Mouse (Mus musculus) limb, embryonic 13.5 days (tissue): ENCODE data around the gene Hyal1. TPM values are rescaled to one million over a fixed set of nuclear protein-coding genes. Genes with fewer than 3 reads are reported as not detected.

Source experiments
- ATAC-seq: fragments of 200-750 bp; cut with Nextera tagmentation; 2 replicates; pipeline ENCODE4 v1.8.0; 2017; ENCODE audit warnings: low read depth, moderate number of reproducible peaks, moderate TSS enrichment; ENCODE audit not compliant: low FRiP score
- H3K27ac ChIP-seq: fragments of 300-500 bp; sonication (generic); 2 replicates; pipeline ENCODE4 v1.5.1; 2015; ENCODE audit warnings: inconsistent platforms, mild to moderate bottlenecking, moderate library complexity
- H3K27me3 ChIP-seq: fragments of 300-500 bp; sonication (generic); 2 replicates; pipeline ENCODE4 v1.6.1; 2015; ENCODE audit warnings: mild to moderate bottlenecking, inconsistent platforms
- H3K36me3 ChIP-seq: fragments of 300-500 bp; sonication (generic); 2 replicates; pipeline ENCODE4 v1.6.1; 2015; ENCODE audit warnings: inconsistent platforms, mild to moderate bottlenecking, moderate library complexity
- H3K4me1 ChIP-seq: fragments of 300-500 bp; sonication (generic); 2 replicates; pipeline ENCODE4 v1.6.1; 2015; ENCODE audit warnings: inconsistent platforms
- H3K4me2 ChIP-seq: fragments of 300-500 bp; sonication (generic); replicated peaks from 2 replicates; pipeline ENCODE4 v1.6.1; 2015; ENCODE audit warnings: inconsistent platforms, mild to moderate bottlenecking, moderate library complexity
- H3K4me3 ChIP-seq: fragments of 300-500 bp; sonication (generic); 2 replicates; pipeline ENCODE4 v1.5.1; 2015; ENCODE audit warnings: moderate library complexity, mild to moderate bottlenecking, inconsistent platforms
- H3K9ac ChIP-seq: fragments of 300-500 bp; sonication (generic); 2 replicates; pipeline ENCODE4 v1.6.1; 2015; ENCODE audit warnings: mild to moderate bottlenecking, inconsistent platforms
- H3K9me3 ChIP-seq: fragments of 300-500 bp; sonication (generic); 2 replicates; pipeline ENCODE4 v1.6.1; 2016; ENCODE audit warnings: inconsistent platforms
- WGBS: fragments of 180-500 bp; shearing (Covaris S2); methylation state at CpG from one replicate; pipeline ENCODE4 v1.1.7; 2015; 5-methylcytosine and 5-hydroxymethylcytosine counted together
- polyA plus RNA-seq: library from polyadenylated mRNA; unstranded; fragments of >200 nt; fragmentation: Nextera tagmentation; extraction: Ambion mirVana; gene quantifications from 2 replicates; pipeline ENCODE4 v1.2.1, GENCODE M21; 2015

The Hyal1 gene
- polyA plus RNA-seq, 1 experiment from 2014 or later: 13.4 TPM

DNA sequence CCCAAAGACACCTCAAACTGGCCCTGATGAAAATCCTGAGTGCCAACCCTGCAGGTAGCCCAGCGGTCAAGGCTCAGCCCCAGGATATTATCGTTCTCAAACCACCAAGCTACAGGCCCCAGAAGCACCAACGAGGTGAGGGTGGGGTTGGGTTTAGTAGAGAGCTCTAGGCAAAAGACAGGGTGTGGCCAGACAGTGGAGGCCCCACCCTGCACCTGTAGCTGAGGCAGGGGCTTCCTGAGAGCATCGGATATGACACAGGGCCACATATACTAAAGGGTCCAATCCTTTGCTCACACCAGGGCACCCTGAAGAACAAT is 52.6 kb downstream of the Hyal1 start:
- Histone ChIP-seq H3K27me3 (no peaks in the 10 kb centered on the region), H3K27ac (peak overlapping the region; percentile 55; the same call in 1 of the 2 replicates), H3K9me3 (no peaks in the 10 kb centered on the region), H3K4me1 (peaks cover 81% of the 10 kb centered on the region), H3K9ac (peak overlapping the region; percentile 35; the same call in 1 of the 2 replicates), H3K4me3 (no peak overlapping the region), H3K4me2 (peak overlapping the region; percentile 100), H3K36me3 (peaks cover 43% of the 10 kb centered on the region)
- no peak for ATAC-seq
- 30% methylated on average over 4 of the region's 4 CpGs for WGBS

DNA sequence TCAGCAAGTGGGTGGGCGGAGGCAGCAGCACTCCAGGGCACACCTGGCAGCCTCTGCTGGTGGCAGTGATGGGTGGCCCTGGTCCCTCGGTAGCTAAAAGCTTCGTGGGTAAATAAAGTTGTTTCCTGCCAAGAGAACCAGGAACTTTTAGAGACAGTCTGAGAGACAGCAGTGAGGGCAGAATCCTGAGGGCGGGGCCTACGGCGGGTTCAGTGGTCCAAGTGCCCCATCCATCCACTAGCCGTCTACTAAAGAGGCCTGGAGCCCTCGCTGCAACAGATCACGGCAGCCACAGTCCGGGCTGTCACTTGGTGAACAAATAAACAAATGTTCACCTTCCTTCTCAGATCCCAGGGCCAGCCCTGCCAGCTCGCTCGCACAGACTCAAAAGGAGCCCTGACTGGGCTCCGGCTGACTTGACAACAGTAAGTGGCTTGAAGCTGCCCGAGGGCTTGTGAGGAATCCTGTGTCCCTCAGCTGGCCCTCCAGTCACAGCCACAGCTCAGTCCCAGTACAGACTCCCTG is 53.2 kb downstream of the Hyal1 start:
- H3K9me3 ChIP-seq: no peaks in the 10 kb centered on the region
- peak overlapping the region; percentile 92 for H3K27ac ChIP-seq
- peaks cover 81% of the 10 kb centered on the region for H3K4me1 ChIP-seq
- peaks cover 37% of the 10 kb centered on the region for H3K36me3 ChIP-seq
- H3K9ac ChIP-seq: peak overlapping the region; percentile 59
- peak overlapping the region; percentile 16 for H3K4me3 ChIP-seq
- H3K4me2 ChIP-seq: peak overlapping the region; percentile 100
- ATAC-seq: no peak
- 13% methylated on average over 14 of the region's 14 CpGs for WGBS
- no peaks in the 10 kb centered on the region for H3K27me3 ChIP-seq

DNA sequence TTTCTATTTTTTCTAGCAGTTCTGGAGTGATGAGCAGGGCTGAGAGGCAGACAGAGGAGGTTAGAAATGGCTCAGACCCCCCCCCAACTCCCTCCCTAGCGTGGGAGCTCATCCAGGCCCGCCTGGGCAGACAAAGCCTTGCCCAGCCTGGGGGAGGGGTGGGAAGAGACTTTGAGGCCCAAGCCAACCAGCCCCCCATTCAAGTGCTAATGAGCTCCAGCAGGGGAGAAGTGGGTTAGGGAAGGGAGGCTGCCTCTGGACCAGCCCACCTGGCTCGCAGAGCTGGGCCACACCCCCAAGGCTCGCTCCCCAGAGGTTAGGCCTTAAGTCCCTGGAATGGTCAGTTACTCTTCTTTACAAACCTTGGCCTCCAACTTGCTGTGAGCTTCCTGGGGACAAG is 53.8 kb downstream of the Hyal1 start:
- no peaks in the 10 kb centered on the region for H3K9me3 ChIP-seq
- peak overlapping the region; percentile 59 for H3K9ac ChIP-seq
- peak overlapping the region; percentile 92 for H3K27ac ChIP-seq
- H3K4me1 ChIP-seq: peaks cover 81% of the 10 kb centered on the region
- ATAC-seq: no peak
- H3K27me3 ChIP-seq: no peaks in the 10 kb centered on the region
- H3K36me3 ChIP-seq: peaks cover 31% of the 10 kb centered on the region
- peak overlapping the region; percentile 16 for H3K4me3 ChIP-seq
- 10% methylated on average over 4 of the region's 4 CpGs for WGBS
- peak overlapping the region; percentile 100 for H3K4me2 ChIP-seq

Other genes with a start within 250 kb of the Hyal1 start
- 12.6 and 14.4 TPM in 2 replicates for gene Hemk1, start 238.6 kb upstream of the Hyal1 start, polyA plus RNA-seq
- gene 6430571L13Rik, start 236.3 kb upstream of the Hyal1 start, polyA plus RNA-seq: 1.1 TPM in 2 replicates
- 0.56 and 0.68 TPM in 2 replicates for gene Cacna2d2, start 177.3 kb upstream of the Hyal1 start, polyA plus RNA-seq
- 46.9 and 47.8 TPM in 2 replicates for gene Tmem115, start 43.0 kb upstream of the Hyal1 start, polyA plus RNA-seq
- gene Cyb561d2, start 34.7 kb upstream of the Hyal1 start, polyA plus RNA-seq: 21.1 and 21.2 TPM in 2 replicates
- 41.8 and 44.2 TPM in 2 replicates for gene Nprl2, start 34.7 kb upstream of the Hyal1 start, polyA plus RNA-seq
- 1.7 and 2.1 TPM in 2 replicates for gene Zmynd10, start 29.6 kb upstream of the Hyal1 start, polyA plus RNA-seq
- 77.1 and 83.2 TPM in 2 replicates for gene Rassf1, start 25.4 kb upstream of the Hyal1 start, polyA plus RNA-seq
- 43.7 and 46.5 TPM in 2 replicates for gene Tusc2, start 13.7 kb upstream of the Hyal1 start, polyA plus RNA-seq
- gene Hyal2, start 9.0 kb upstream of the Hyal1 start, polyA plus RNA-seq: 127 and 130 TPM in 2 replicates
- gene Naa80, start 2.0 kb downstream of the Hyal1 start, polyA plus RNA-seq: 18.4 and 19.6 TPM in 2 replicates
- 1.5 and 1.7 TPM in 2 replicates for gene Hyal3, start 3.9 kb downstream of the Hyal1 start, polyA plus RNA-seq
- gene Ifrd2, start 10.7 kb downstream of the Hyal1 start, polyA plus RNA-seq: 44.3 and 49.5 TPM in 2 replicates
- gene Sema3b, start 32.3 kb downstream of the Hyal1 start, polyA plus RNA-seq: 8.0 and 8.6 TPM in 2 replicates
- 383 and 392 TPM in 2 replicates for gene Gnai2, start 58.4 kb downstream of the Hyal1 start, polyA plus RNA-seq
- gene Slc38a3, start 92.6 kb downstream of the Hyal1 start, polyA plus RNA-seq: 4.3 and 5.3 TPM in 2 replicates
- gene Gnat1, start 102.8 kb downstream of the Hyal1 start, polyA plus RNA-seq: 0.74 and 1.0 TPM in 2 replicates
- gene Sema3f, start 133.5 kb downstream of the Hyal1 start, polyA plus RNA-seq: 31.8 and 32.1 TPM in 2 replicates
- 257 and 270 TPM in 2 replicates for gene Rbm5, start 194.1 kb downstream of the Hyal1 start, polyA plus RNA-seq